ENCODE assay signal across 24 mouse cellular contexts in genomic region chr8:8324520-8324919, GRCm38 (mm10).
DNase-seq lines count a peak whose midpoint lies in the region; ATAC-seq lines count a peak whose summit lies in the region.
"Had no signal": no experiment of that assay in that cellular context is flagged by ENCODE, and none has a peak within 500 bp of the region (broad histone marks: within the 10 kb centered on the region; RNA-seq: fewer than 3 reads in every experiment).

No protein-coding gene starts in this region.

- no peak overlapping the region for H3K27ac ChIP-seq in intestine, embryonic 15.5 days
- H3K27ac ChIP-seq in intestine, embryonic 16.5 days (ENCODE audit: low read length) = no peak overlapping the region
- 0 out of 2 replicates have a peak overlapping the region, but pooled peaks have one; percentile 1 for H3K27ac ChIP-seq in lung, embryonic 15.5 days
- H3K27ac ChIP-seq in embryonic facial prominence, embryonic 14.5 days (replicated peaks; ENCODE audit: low read depth, low read length) = peak overlapping the region; percentile 58
- H3K27ac ChIP-seq: heart, adult 2 months; hindbrain, embryonic 13.5 days; liver, embryonic 12.5 days; midbrain, embryonic 12.5 days; neural tube, embryonic 15.5 days; stomach, embryonic 15.5 days had no signal

- no peaks in the 10 kb centered on the region for H3K9me3 ChIP-seq in intestine, embryonic 15.5 days
- no peaks in the 10 kb centered on the region for H3K9me3 ChIP-seq in intestine, embryonic 16.5 days (ENCODE audit: control insufficient read depth, low read length)
- H3K9me3 ChIP-seq in lung, embryonic 15.5 days = no peaks in the 10 kb centered on the region
- H3K9me3 ChIP-seq in embryonic facial prominence, embryonic 14.5 days (ENCODE audit: control insufficient read depth, low read length) = 0 out of 2 replicates have a peak, but pooled peaks cover 4% of the 10 kb centered on the region
- H3K9me3 ChIP-seq: hindbrain, embryonic 13.5 days; liver, embryonic 12.5 days; midbrain, embryonic 12.5 days; neural tube, embryonic 15.5 days; stomach, embryonic 15.5 days had no signal

- H3K9ac ChIP-seq in intestine, embryonic 15.5 days = no peak overlapping the region
- no peak overlapping the region for H3K9ac ChIP-seq in intestine, embryonic 16.5 days (ENCODE audit: low read depth, low read length)
- no peak overlapping the region for H3K9ac ChIP-seq in lung, embryonic 15.5 days
- no peak overlapping the region for H3K9ac ChIP-seq in embryonic facial prominence, embryonic 14.5 days (ENCODE audit: low read depth, low read length)
- H3K9ac ChIP-seq: hindbrain, embryonic 13.5 days; liver, embryonic 12.5 days; midbrain, embryonic 12.5 days; neural tube, embryonic 15.5 days; stomach, embryonic 15.5 days had no signal

- H3K27me3 ChIP-seq in intestine, embryonic 15.5 days (replicated peaks) = no peaks in the 10 kb centered on the region
- H3K27me3 ChIP-seq in intestine, embryonic 16.5 days (replicated peaks; ENCODE audit: control insufficient read depth, insufficient read depth, low read length) = no peaks in the 10 kb centered on the region
- no peaks in the 10 kb centered on the region for H3K27me3 ChIP-seq in lung, embryonic 15.5 days
- no peaks in the 10 kb centered on the region for H3K27me3 ChIP-seq in embryonic facial prominence, embryonic 14.5 days (replicated peaks; ENCODE audit: control insufficient read depth, insufficient read depth, low read length)
- H3K27me3 ChIP-seq: hindbrain, embryonic 13.5 days; liver, embryonic 12.5 days; neural tube, embryonic 15.5 days; Patski; stomach, embryonic 15.5 days had no signal

- WGBS in intestine, embryonic 15.5 days = 39% methylated on average over 5 of the region's 5 CpGs
- 43% methylated on average over 5 of the region's 5 CpGs for WGBS in intestine, embryonic 16.5 days
- 32% methylated on average over 5 of the region's 5 CpGs for WGBS in lung, embryonic 15.5 days
- WGBS in embryonic facial prominence, embryonic 14.5 days = 29% methylated on average over 5 of the region's 5 CpGs

- peak; percentile 31; the same call in 1 of the 2 replicates for ATAC-seq in intestine, embryonic 15.5 days
- ATAC-seq in intestine, embryonic 16.5 days = no peak
- ATAC-seq in lung, embryonic 15.5 days (ENCODE audit: borderline replicate concordance, extremely low read depth, low FRiP score, low TSS enrichment) = no peak
- ATAC-seq in embryonic facial prominence, embryonic 14.5 days (ENCODE audit: low read depth) = no peak
- ATAC-seq: forebrain, embryonic 16.5 days; liver, embryonic 12.5 days had no signal

- no peak overlapping the region for H3K4me3 ChIP-seq in intestine, embryonic 15.5 days (replicated peaks)
- no peak overlapping the region for H3K4me3 ChIP-seq in intestine, embryonic 16.5 days (ENCODE audit: low read length)
- H3K4me3 ChIP-seq in lung, embryonic 15.5 days = no peak overlapping the region
- no peak overlapping the region for H3K4me3 ChIP-seq in embryonic facial prominence, embryonic 14.5 days (ENCODE audit: low read depth, low read length)
- H3K4me3 ChIP-seq: heart, adult 2 months; hindbrain, embryonic 13.5 days; liver, embryonic 12.5 days; midbrain, embryonic 12.5 days; neural tube, embryonic 15.5 days; stomach, embryonic 15.5 days had no signal

- no peak overlapping the region for H3K4me2 ChIP-seq in intestine, embryonic 15.5 days (replicated peaks)
- H3K4me2 ChIP-seq in intestine, embryonic 16.5 days (ENCODE audit: low read depth, low read length) = no peak overlapping the region
- H3K4me2 ChIP-seq in lung, embryonic 15.5 days = no peak overlapping the region
- H3K4me2 ChIP-seq in embryonic facial prominence, embryonic 14.5 days (ENCODE audit: low read depth, low read length) = 0 out of 2 replicates have a peak overlapping the region, but pooled peaks have one; percentile 3
- H3K4me2 ChIP-seq: hindbrain, embryonic 13.5 days; liver, embryonic 12.5 days; midbrain, embryonic 12.5 days; neural tube, embryonic 15.5 days; stomach, embryonic 15.5 days had no signal

- no peak for DNase-seq in lung, adult 18-20 months
- peak; percentile 71 for DNase-seq in embryonic facial prominence, embryonic 14.5 days (ENCODE audit: low spot score)
- DNase-seq in frontal cortex, postnatal 36 days (ENCODE audit: low spot score in 2 of 2) = no peak
- no peak for DNase-seq in layer of hippocampus, adult 9-10 months (ENCODE audit: low spot score)
- DNase-seq: adrenal gland, adult 2 months; cerebellum, adult 11-12 months; cerebellum, postnatal 10 days; gastrocnemius, postnatal 36 days; heart, adult 2 months; heart, postnatal 36 days; kidney, adult 2 months; lung, postnatal 14 days; thymus, adult 2 months; thymus, postnatal 4 days had no signal

- no peaks in the 10 kb centered on the region for H3K36me3 ChIP-seq in intestine, embryonic 15.5 days
- no peaks in the 10 kb centered on the region for H3K36me3 ChIP-seq in intestine, embryonic 16.5 days (ENCODE audit: control insufficient read depth, insufficient read depth, low read length)
- H3K36me3 ChIP-seq in lung, embryonic 15.5 days = no peaks in the 10 kb centered on the region
- no peaks in the 10 kb centered on the region for H3K36me3 ChIP-seq in embryonic facial prominence, embryonic 14.5 days (ENCODE audit: control insufficient read depth, insufficient read depth, low read length)
- H3K36me3 ChIP-seq: hindbrain, embryonic 13.5 days; liver, embryonic 12.5 days; midbrain, embryonic 12.5 days; neural tube, embryonic 15.5 days; stomach, embryonic 15.5 days had no signal

- H3K4me1 ChIP-seq in intestine, embryonic 15.5 days (replicated peaks) = peaks cover 10% of the 10 kb centered on the region
- peaks cover 9% of the 10 kb centered on the region for H3K4me1 ChIP-seq in intestine, embryonic 16.5 days (ENCODE audit: control insufficient read depth, insufficient read depth, low read length)
- H3K4me1 ChIP-seq in lung, embryonic 15.5 days = peaks cover 42% of the 10 kb centered on the region
- H3K4me1 ChIP-seq in embryonic facial prominence, embryonic 14.5 days (ENCODE audit: control insufficient read depth, insufficient read depth, low read length) = peaks cover 22% of the 10 kb centered on the region
- H3K4me1 ChIP-seq: liver, embryonic 12.5 days had no signal

Comparison
In these comparisons a context has a peak if more than half of its experiments do, and no peak if none do; other contexts are left out.
1. H3K27ac ChIP-seq: peak in lung, embryonic 15.5 days (single experiment) and embryonic facial prominence, embryonic 14.5 days (single experiment); none in intestine, embryonic 15.5 days (single experiment) and intestine, embryonic 16.5 days (single experiment).